Mouse (Mus musculus) CH12.LX (cell line): ENCODE data around the gene Nck2. TPM values are rescaled to one million over a fixed set of nuclear protein-coding genes. Genes with fewer than 3 reads are reported as not detected.

ENCODE experiments used
- DNase-seq: peaks from one replicate; pipeline ENCODE4 v3.0.0-alpha.2; 2013; ENCODE audit errors: extremely low read depth
- H3K27ac ChIP-seq: 2 replicates; pipeline ENCODE4 v1.5.1; 2012; ENCODE audit warnings: low read depth, mild to moderate bottlenecking, control low read depth, moderate library complexity; ENCODE audit not compliant: insufficient read depth
- H3K27me3 ChIP-seq: replicated peaks from 2 replicates; pipeline ENCODE3; 2012; ENCODE audit warnings: inconsistent platforms
- H3K36me3 ChIP-seq, 2 experiments: replicated peaks in 1 of 2; 2 replicates each; pipeline versions ENCODE3 to v1.6.1; 2012; ENCODE audit warnings: inconsistent platforms in 1 of 2, low read length in 1 of 2, mild to moderate bottlenecking in 1 of 2, mixed read lengths in 1 of 2, moderate library complexity in 1 of 2; ENCODE audit not compliant: control insufficient read depth in 1 of 2, insufficient read depth in 1 of 2
- H3K4me1 ChIP-seq, 2 experiments: 2 replicates each; pipeline ENCODE4 v1.6.1; 2012; ENCODE audit warnings: inconsistent platforms in 1 of 2, moderate library complexity in 1 of 2; ENCODE audit not compliant: insufficient read depth in 2 of 2, control insufficient read depth in 1 of 2
- H3K4me2 ChIP-seq: 2 replicates; pipeline ENCODE4 v1.6.1; 2012; ENCODE audit warnings: low read depth, mild to moderate bottlenecking, control low read depth; ENCODE audit not compliant: poor library complexity, insufficient read depth, severe bottlenecking
- H3K4me3 ChIP-seq, 3 experiments: fragments of 150-350 bp in 1 of 3; sonication (generic) in 1 of 3; replicated peaks in 1 of 3; 2 replicates each; pipeline versions ENCODE3 to v1.5.1; 2011 to 2012; ENCODE audit warnings: low read depth in 2 of 3, low read length in 2 of 3, mild to moderate bottlenecking in 2 of 3, moderate library complexity in 2 of 3, control low read depth in 1 of 3, improper control_type of control experiment in 1 of 3, inconsistent platforms in 1 of 3, mixed read lengths in 1 of 3; ENCODE audit not compliant: poor library complexity in 1 of 3
- H3K79me2 ChIP-seq: replicated peaks from 2 replicates; pipeline ENCODE4 v1.6.1; 2012; ENCODE audit warnings: mild to moderate bottlenecking, moderate library complexity; ENCODE audit not compliant: control insufficient read depth, poor library complexity, insufficient read depth, severe bottlenecking; ENCODE audit errors: extremely low read depth
- H3K9ac ChIP-seq: 2 replicates; pipeline ENCODE4 v1.6.1; 2012; ENCODE audit warnings: low read depth, mild to moderate bottlenecking, control low read depth, moderate library complexity; ENCODE audit not compliant: insufficient read depth
- H3K9me3 ChIP-seq: replicated peaks from 2 replicates; pipeline ENCODE3; 2012; ENCODE audit warnings: low read length, inconsistent platforms, mixed read lengths
- BHLHE40 ChIP-seq: IDR thresholded peaks from 2 replicates; pipeline ENCODE4 v1.6.1; 2011; ENCODE audit warnings: mild to moderate bottlenecking, low read depth, low read length, improper control_type of control experiment
- CTCF ChIP-seq, 2 experiments: IDR thresholded peaks in 1 of 2; conservative IDR thresholded peaks in 1 of 2; 2 replicates each; pipeline ENCODE4 v1.5.1; 2011 to 2012; ENCODE audit warnings: low read depth in 2 of 2, low read length in 2 of 2, improper control_type of control experiment in 1 of 2, inconsistent platforms in 1 of 2, mild to moderate bottlenecking in 1 of 2, moderate library complexity in 1 of 2
- EP300 ChIP-seq: IDR thresholded peaks from 2 replicates; pipeline ENCODE4 v1.6.1; 2011; ENCODE audit warnings: low read length, improper control_type of control experiment
- ETS1 ChIP-seq: conservative IDR thresholded peaks from 2 replicates; pipeline ENCODE4 v1.6.1; 2012; ENCODE audit warnings: low read depth, mild to moderate bottlenecking, inconsistent platforms, low read length, improper control_type of control experiment, moderate library complexity
- IRF4 ChIP-seq: IDR thresholded peaks from 2 replicates; pipeline ENCODE4 v1.6.1; 2014; ENCODE audit warnings: low read depth, mild to moderate bottlenecking, inconsistent platforms, low read length, improper control_type of control experiment
- JUN ChIP-seq: IDR thresholded peaks from 2 replicates; pipeline ENCODE4 v1.6.1; 2011; ENCODE audit warnings: low read depth, mild to moderate bottlenecking, low read length, improper control_type of control experiment, moderate library complexity; ENCODE audit not compliant: insufficient read depth
- JUND ChIP-seq: conservative IDR thresholded peaks from 2 replicates; pipeline ENCODE4 v1.6.1; 2011; ENCODE audit warnings: low read depth, low read length, improper control_type of control experiment
- KAT2A ChIP-seq: IDR thresholded peaks from 2 replicates; pipeline ENCODE4 v1.6.1; 2012; ENCODE audit warnings: low read length, improper control_type of control experiment, inconsistent platforms; ENCODE audit not compliant: insufficient replicate concordance
- MAFK ChIP-seq: IDR thresholded peaks from 2 replicates; pipeline ENCODE4 v1.6.1; 2011; ENCODE audit warnings: low read length, improper control_type of control experiment; ENCODE audit not compliant: insufficient replicate concordance
- MAX ChIP-seq: IDR thresholded peaks from 2 replicates; pipeline ENCODE4 v1.6.1; 2011; ENCODE audit warnings: low read length, improper control_type of control experiment
- MEF2A ChIP-seq: IDR thresholded peaks from 2 replicates; pipeline ENCODE4 v1.6.1; 2014; ENCODE audit warnings: low read depth, mild to moderate bottlenecking, inconsistent platforms, low read length, improper control_type of control experiment, borderline replicate concordance
- MXI1 ChIP-seq: IDR thresholded peaks from 2 replicates; pipeline ENCODE4 v1.6.1; 2011; ENCODE audit warnings: mild to moderate bottlenecking, low read depth, low read length, improper control_type of control experiment
- MYC ChIP-seq: IDR thresholded peaks from 2 replicates; pipeline ENCODE4 v1.6.1; 2011; ENCODE audit warnings: low read depth, mild to moderate bottlenecking, improper control_type of control experiment, low read length
- NRF1 ChIP-seq: IDR thresholded peaks from 2 replicates; pipeline ENCODE4 v1.6.1; 2014; ENCODE audit warnings: low read depth, mild to moderate bottlenecking, inconsistent platforms, low read length, improper control_type of control experiment, moderate library complexity
- PAX5 ChIP-seq: IDR thresholded peaks from 2 replicates; pipeline ENCODE4 v1.6.1; 2012; ENCODE audit warnings: low read length, inconsistent platforms, mixed read lengths
- SIN3A ChIP-seq: IDR thresholded peaks from 2 replicates; pipeline ENCODE4 v1.6.1; 2012; ENCODE audit warnings: low read length, improper control_type of control experiment, inconsistent platforms
- TCF12 ChIP-seq: IDR thresholded peaks from 2 replicates; pipeline ENCODE4 v1.6.1; 2014; ENCODE audit warnings: low read depth, mild to moderate bottlenecking, inconsistent platforms, low read length, improper control_type of control experiment
- USF1 ChIP-seq: IDR thresholded peaks from 2 replicates; pipeline ENCODE4 v1.6.1; 2014; ENCODE audit warnings: low read depth, mild to moderate bottlenecking, inconsistent platforms, low read length, improper control_type of control experiment
- USF2 ChIP-seq: conservative IDR thresholded peaks from 2 replicates; pipeline ENCODE4 v1.6.1; 2011; ENCODE audit warnings: low read depth, low read length, improper control_type of control experiment
- ZC3H11A ChIP-seq: IDR thresholded peaks from 2 replicates; pipeline ENCODE4 v1.6.1; 2012; ENCODE audit warnings: low read depth, mild to moderate bottlenecking, inconsistent platforms, low read length, improper control_type of control experiment
- ZKSCAN1 ChIP-seq: IDR thresholded peaks from 2 replicates; pipeline ENCODE4 v1.6.1; 2012; ENCODE audit warnings: low read depth, inconsistent platforms, low read length, improper control_type of control experiment, borderline replicate concordance
- ZNF384 ChIP-seq: IDR thresholded peaks from 2 replicates; pipeline ENCODE4 v1.6.1; 2012; ENCODE audit warnings: low read depth, low read length, improper control_type of control experiment, inconsistent platforms
- dilution Hi-C: fragments of 300-500 bp; cut with MboI; formaldehyde crosslinking; loops from 2 replicates; pipeline ENCODE4 v1.14.3; 2020; ENCODE audit warnings: low sequenced_read_pairs; ENCODE audit not compliant: extremely low pct_unique_long_range_greater_than_20kb, extremely low pct_ligation_motif_present
- in situ Hi-C: fragments of 300-500 bp; cut with MboI; formaldehyde crosslinking; loops from 3 replicates; pipeline ENCODE4 v1.14.3; 2019; ENCODE audit warnings: low sequenced_read_pairs, low pct_ligation_motif_present, low pct_unique_long_range_greater_than_20kb, mixed read lengths
- polyA plus RNA-seq: library from polyadenylated mRNA; unstranded; fragments of >175 nt; gene quantifications from 2 replicates; pipeline ENCODE4 v1.2.1, GENCODE M21; 2012; ENCODE audit warnings: low read depth; ENCODE audit not compliant: insufficient read length
- total RNA-seq, 2 experiments: library from RNA; depleted of rRNA; stranded (reverse); fragments of 300-350 nt in 1 of 2; fragments of >200 nt in 1 of 2; gene quantifications; 2 replicates each; pipeline ENCODE4 v1.2.3; 2012 to 2014

The Nck2 gene
- total and polyA plus RNA-seq, 3 experiments, result 4.4 to 7.6 (median 4.6) TPM

- Histone ChIP-seq H3K4me1 (peaks cover 40 to 83% of the 10 kb centered on the region in 2 experiments), H3K36me3 (peaks cover 0 to 5% of the 10 kb centered on the region in 2 experiments), H3K27ac (peak overlapping the region; percentile 32; the same call in 1 of the 2 replicates), H3K9me3 (no peaks in the 10 kb centered on the region), H3K4me2 (peak overlapping the region; percentile 6; the same call in 1 of the 2 replicates), H3K9ac (no peak overlapping the region), H3K4me3 (no peak overlapping the region), H3K27me3 (no peaks in the 10 kb centered on the region), H3K79me2 (no peaks in the 10 kb centered on the region)
- in situ Hi-C loops, result loop anchor here (25.0 kb wide), 1 partner anchor 171 kb away; no protein-coding TSS in a partner anchor
- peak; percentile 71 for DNase-seq
- dilution Hi-C loops, result no loop called here
- TF ChIP-seq ZKSCAN1, result no peak
- peak; percentile 29; the same call in 1 of the 2 replicates for TF ChIP-seq USF1
- TF ChIP-seq TCF12, result peak; percentile 51; the same call in 1 of the 2 replicates
- TF ChIP-seq ZC3H11A, result no peak
- no peak for TF ChIP-seq PAX5
- TF ChIP-seq NRF1, result no peak
- TF ChIP-seq MEF2A, result peak; percentile 96
- TF ChIP-seq USF2, result no peak; the same call in 1 of the 2 replicates
- TF ChIP-seq BHLHE40, result peak; percentile 99
- no peak for TF ChIP-seq KAT2A
- TF ChIP-seq ETS1, result peak; percentile 98
- TF ChIP-seq MAFK, result peak; percentile 91
- peak; percentile 78 for TF ChIP-seq MAX
- TF ChIP-seq IRF4, result peak; percentile 55; the same call in 1 of the 2 replicates
- peak; percentile 77; the same call in 1 of the 2 replicates for TF ChIP-seq SIN3A
- peak; percentile 47; the same call in 1 of the 2 replicates for TF ChIP-seq JUND
- TF ChIP-seq MYC, result peak; percentile 62; the same call in 1 of the 2 replicates
- TF ChIP-seq JUN, result no peak
- peak; percentile 76 for TF ChIP-seq EP300
- no peak for TF ChIP-seq CTCF (conservative IDR thresholded peaks at IDR 0.05 in 1 of 2, IDR thresholded peaks at IDR 0.05 in 1 of 2; ENCODE audit: low read depth in 2 of 2, low read length in 2 of 2)
- TF ChIP-seq MXI1, result peak; percentile 78; the same call in 1 of the 2 replicates
- peak; percentile 95 for TF ChIP-seq ZNF384
Observed at GRCm38 (mm10) chr1:43465957-43466624, 21.7 kb downstream of the Nck2 start.
